Mouse (Mus musculus) stomach, embryonic 15.5 days (tissue): ENCODE data around the gene Serpinb13. TPM values are rescaled to one million over a fixed set of nuclear protein-coding genes. Genes with fewer than 3 reads are reported as not detected.
"Not testable (repeated sequence)": the region's sequence is repeated elsewhere in the genome, so short reads cannot be mapped to it uniquely, and the experiment has no call there.

ENCODE experiments used
- ATAC-seq: fragments of 200-750 bp; cut with Nextera tagmentation; 2 replicates; pipeline ENCODE4 v1.8.0; 2017; ENCODE audit warnings: low read depth, moderate number of reproducible peaks, moderate TSS enrichment; ENCODE audit not compliant: insufficient read depth, low FRiP score
- H3K27ac ChIP-seq: fragments of 300-500 bp; sonication (generic); 2 replicates; pipeline ENCODE4 v1.5.1; 2015; ENCODE audit warnings: mild to moderate bottlenecking, inconsistent platforms
- H3K27me3 ChIP-seq: fragments of 300-500 bp; sonication (generic); replicated peaks from 2 replicates; pipeline ENCODE4 v1.6.1; 2015; ENCODE audit warnings: inconsistent platforms
- H3K36me3 ChIP-seq: fragments of 300-500 bp; sonication (generic); 2 replicates; pipeline ENCODE4 v1.6.1; 2015; ENCODE audit warnings: inconsistent platforms
- H3K4me1 ChIP-seq: fragments of 300-500 bp; sonication (generic); 2 replicates; pipeline ENCODE4 v1.6.1; 2015; ENCODE audit warnings: inconsistent platforms
- H3K4me2 ChIP-seq: fragments of 300-500 bp; sonication (generic); 2 replicates; pipeline ENCODE4 v1.6.1; 2015; ENCODE audit warnings: mild to moderate bottlenecking, inconsistent platforms
- H3K4me3 ChIP-seq: fragments of 300-500 bp; sonication (generic); replicated peaks from 2 replicates; pipeline ENCODE4 v1.5.1; 2015; ENCODE audit warnings: inconsistent platforms
- H3K9ac ChIP-seq: fragments of 300-500 bp; sonication (generic); 2 replicates; pipeline ENCODE4 v1.6.1; 2015; ENCODE audit warnings: inconsistent platforms
- H3K9me3 ChIP-seq: fragments of 300-500 bp; sonication (generic); 2 replicates; pipeline ENCODE4 v1.6.1; 2016; ENCODE audit warnings: inconsistent platforms
- WGBS: fragments of 180-500 bp; shearing (Covaris S2); methylation state at CpG from one replicate; pipeline ENCODE4 v1.1.7; 2015; 5-methylcytosine and 5-hydroxymethylcytosine counted together
- polyA plus RNA-seq: library from polyadenylated mRNA; unstranded; fragments of >200 nt; fragmentation: Nextera tagmentation; extraction: Ambion mirVana; gene quantifications from 2 replicates; pipeline ENCODE4 v1.2.1, GENCODE M21; 2015

Gene Serpinb13
- polyA plus RNA-seq, 1 experiment from 2014 or later = not detected

GRCm38 (mm10) chr1:107015210-107015609, 34.4 kb downstream of the Serpinb13 start:
- H3K27ac ChIP-seq = no peak overlapping the region
- H3K9ac ChIP-seq = no peak overlapping the region
- H3K36me3 ChIP-seq = no peaks in the 10 kb centered on the region
- no peaks in the 10 kb centered on the region for H3K9me3 ChIP-seq
- ATAC-seq = no peak
- no peaks in the 10 kb centered on the region for H3K4me1 ChIP-seq
- no peaks in the 10 kb centered on the region for H3K27me3 ChIP-seq
- H3K4me3 ChIP-seq = no peak overlapping the region
- no peak overlapping the region for H3K4me2 ChIP-seq
- 79% methylated on average over 7 of the region's 7 CpGs for WGBS

GRCm38 (mm10) chr1:107025886-107026285, 45.1 kb downstream of the Serpinb13 start:
- Histone ChIP-seq H3K9ac (no peak overlapping the region), H3K9me3 (no peaks in the 10 kb centered on the region), H3K27ac (no peak overlapping the region), H3K4me3 (no peak overlapping the region), H3K27me3 (no peaks in the 10 kb centered on the region), H3K4me1 (no peaks in the 10 kb centered on the region), H3K4me2 (no peak overlapping the region), H3K36me3 (no peaks in the 10 kb centered on the region)
- ATAC-seq = no peak
- WGBS = 63% methylated on average over 1 of the region's 1 CpGs

- not testable (repeated sequence) for H3K9me3 ChIP-seq, H3K4me1 ChIP-seq, H3K27ac ChIP-seq, H3K27me3 ChIP-seq, H3K4me2 ChIP-seq, H3K9ac ChIP-seq, H3K4me3 ChIP-seq, H3K36me3 ChIP-seq, ATAC-seq
- WGBS = 83% methylated on average over 3 of the region's 3 CpGs
These were observed 53.5 kb downstream of the Serpinb13 start for GRCm38 (mm10) chr1:107034236-107034635.

Other genes with a start within 250 kb of the Serpinb13 start
- 14.8 and 16.8 TPM in 2 replicates for gene Kdsr, start 221.3 kb upstream of the Serpinb13 start, polyA plus RNA-seq
- gene Vps4b, start 184.3 kb upstream of the Serpinb13 start, polyA plus RNA-seq = 63.7 and 73.4 TPM in 2 replicates
- gene Serpinb5, start 119.8 kb upstream of the Serpinb13 start, polyA plus RNA-seq = 27.1 and 41.3 TPM in 2 replicates
- 1.7 and 4.5 TPM in 2 replicates for gene Serpinb12, start 46.5 kb upstream of the Serpinb13 start, polyA plus RNA-seq
- gene Serpinb3a, start 71.3 kb downstream of the Serpinb13 start, polyA plus RNA-seq = 1.6 and 6.4 TPM in 2 replicates
- gene Serpinb3d, start 102.5 kb downstream of the Serpinb13 start, polyA plus RNA-seq = not detected in 2 replicates